Mouse (Mus musculus) E14TG2a.4 (cell line): ENCODE data around the gene Pax6.

Source experiments
- CTCF ChIP-seq: conservative IDR thresholded peaks from 2 replicates; pipeline ENCODE4 v1.5.1; 2014; ENCODE audit warnings: low read length
- NANOG ChIP-seq: IDR thresholded peaks from 2 replicates; pipeline ENCODE4 v1.6.1; 2014; ENCODE audit warnings: borderline replicate concordance, low read length, mixed read lengths
- POU5F1 ChIP-seq: IDR thresholded peaks from 2 replicates; pipeline ENCODE4 v1.6.1; 2014; ENCODE audit warnings: low read length, borderline replicate concordance

DNA sequence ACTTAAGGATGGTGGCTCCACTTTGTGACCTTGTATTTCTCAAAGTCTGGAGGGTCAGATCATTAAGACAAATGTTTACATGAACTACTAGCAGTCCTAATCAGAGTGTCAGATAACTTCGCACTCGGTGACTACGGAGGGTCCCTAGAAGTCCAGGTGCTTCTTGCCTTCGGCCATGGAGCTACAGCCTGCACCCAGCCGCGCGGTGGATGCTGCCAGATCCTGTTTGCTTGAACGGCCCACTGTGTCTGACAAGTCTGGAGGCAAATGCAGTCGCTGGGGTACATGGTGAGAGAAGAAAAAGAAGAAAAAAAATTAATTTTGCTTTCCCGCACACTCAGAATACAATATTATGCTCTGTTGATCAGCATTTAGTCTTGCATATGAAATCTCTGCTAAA, 33.9 kb downstream of the Pax6 start:
- TF ChIP-seq CTCF, result no peak
- TF ChIP-seq NANOG, result no peak
- no peak for TF ChIP-seq POU5F1
